Mouse (Mus musculus): ENCODE results near the gene Gm20388.

Gm20388 gene

GRCm38 (mm10) chr8:120178124-120178514 lies 267.5 kb downstream of the Gm20388 start:
- no peak for DNase-seq

- DNase-seq = peak; percentile 88 to 89
Observed at GRCm38 (mm10) chr8:120179027-120179431, 268.4 kb downstream of the Gm20388 start.

GRCm38 (mm10) chr8:120180445-120180970 lies 269.9 kb downstream of the Gm20388 start:
- DNase-seq = no peak

GRCm38 (mm10) chr8:120181274-120181673 lies 270.6 kb downstream of the Gm20388 start:
- no peak for DNase-seq

- DNase-seq = no peak
Observed at GRCm38 (mm10) chr8:120181861-120182414, 271.3 kb downstream of the Gm20388 start.

GRCm38 (mm10) chr8:120184366-120184765 lies 273.7 kb downstream of the Gm20388 start:
- DNase-seq = no peak

- no peak for DNase-seq
Observed at GRCm38 (mm10) chr8:120184850-120185792, 274.5 kb downstream of the Gm20388 start.

- no peak for DNase-seq
Observed at GRCm38 (mm10) chr8:120186454-120186853, 275.8 kb downstream of the Gm20388 start.

GRCm38 (mm10) chr8:120188510-120188909 lies 277.9 kb downstream of the Gm20388 start:
- DNase-seq = no peak

- no peak for DNase-seq
Observed at GRCm38 (mm10) chr8:120189440-120189839, 278.8 kb downstream of the Gm20388 start.

GRCm38 (mm10) chr8:120190107-120190809 lies 279.6 kb downstream of the Gm20388 start:
- no peak for DNase-seq

- no peak for DNase-seq
Observed at GRCm38 (mm10) chr8:120190810-120191413, 280.3 kb downstream of the Gm20388 start.

- no peak for DNase-seq
Observed at GRCm38 (mm10) chr8:120191633-120192032, 281.0 kb downstream of the Gm20388 start.

GRCm38 (mm10) chr8:120192118-120192517 lies 281.5 kb downstream of the Gm20388 start:
- no peak for DNase-seq

- DNase-seq = no peak
Observed at GRCm38 (mm10) chr8:120201351-120201750, 290.7 kb downstream of the Gm20388 start.

- no peak for DNase-seq
Observed at GRCm38 (mm10) chr8:120202546-120202945, 291.9 kb downstream of the Gm20388 start.

GRCm38 (mm10) chr8:120204736-120205360 lies 294.2 kb downstream of the Gm20388 start:
- DNase-seq = no peak

- no peak for DNase-seq
Observed at GRCm38 (mm10) chr8:120205916-120206315, 295.3 kb downstream of the Gm20388 start.

- DNase-seq = no peak
Observed at GRCm38 (mm10) chr8:120207364-120207763, 296.7 kb downstream of the Gm20388 start.

GRCm38 (mm10) chr8:120208113-120208512 lies 297.5 kb downstream of the Gm20388 start:
- DNase-seq = no peak

GRCm38 (mm10) chr8:120211345-120211744 lies 300.7 kb downstream of the Gm20388 start:
- DNase-seq = no peak

GRCm38 (mm10) chr8:120212596-120212995 lies 302.0 kb downstream of the Gm20388 start:
- no peak for DNase-seq

All from B cell, adult 2 months (primary cell).